Comparison of ENCODE assay signal across 33 mouse cellular contexts in genomic region chrX:159169200-159169599, GRCm38 (mm10).
"Had no signal": no experiment of that assay in that cellular context is flagged by ENCODE, and none has a peak within 500 bp of the region (broad histone marks: within the 10 kb centered on the region; RNA-seq: fewer than 3 reads in every experiment).

No protein-coding gene starts in this region.

- H3K27ac ChIP-seq: heart, adult 2 months; heart, embryonic 10.5 days; heart, embryonic 13.5 days; heart, embryonic 15.5 days; hindbrain, embryonic 10.5 days; hindbrain, embryonic 12.5 days; hindbrain, embryonic 13.5 days; hindbrain, embryonic 14.5 days; hindbrain, embryonic 15.5 days; hindbrain, postnatal 0 days; intestine, embryonic 15.5 days; kidney, postnatal 0 days; layer of hippocampus, adult 2 months; left cerebral cortex, adult 2 months had no signal

- H3K4me1 ChIP-seq: heart, embryonic 10.5 days; heart, embryonic 15.5 days; hindbrain, embryonic 10.5 days; hindbrain, embryonic 12.5 days; hindbrain, embryonic 13.5 days; hindbrain, embryonic 15.5 days; intestine, embryonic 15.5 days had no signal

- ATAC-seq: hindbrain, embryonic 16.5 days; hindbrain, postnatal 0 days; inflammation-experienced regulatory T-cells, adult 6 months; intestine, embryonic 15.5 days; intestine, embryonic 16.5 days; intestine, postnatal 0 days had no signal

- H3K4me3 ChIP-seq: heart, adult 2 months; heart, embryonic 10.5 days; heart, embryonic 12.5 days; heart, embryonic 13.5 days; heart, embryonic 15.5 days; hindbrain, embryonic 10.5 days; hindbrain, embryonic 12.5 days; hindbrain, embryonic 13.5 days; hindbrain, embryonic 15.5 days; intestine, embryonic 15.5 days; layer of hippocampus, adult 2 months; left cerebral cortex, adult 2 months had no signal

- H3K27me3 ChIP-seq: heart, embryonic 12.5 days; heart, embryonic 13.5 days; heart, embryonic 15.5 days; hindbrain, embryonic 12.5 days; hindbrain, embryonic 15.5 days; intestine, embryonic 15.5 days had no signal

- H3K4me2 ChIP-seq: heart, embryonic 11.5 days; heart, embryonic 12.5 days; heart, embryonic 13.5 days; heart, embryonic 15.5 days; hindbrain, embryonic 12.5 days; hindbrain, embryonic 13.5 days; hindbrain, embryonic 14.5 days; hindbrain, embryonic 15.5 days; intestine, embryonic 15.5 days had no signal

- DNase-seq: heart, adult 2 months; heart, postnatal 10 days; heart, postnatal 14 days; heart, postnatal 36 days; heart, postnatal 4 days; kidney, adult 11 months; kidney, adult 18-20 months; kidney, adult 2 months; kidney, postnatal 10 days; kidney, postnatal 25 days; kidney, postnatal 36 days; kidney, postnatal 4 days; layer of hippocampus, adult 9-11 months; layer of hippocampus, postnatal 36 days had no signal

- H3K9me3 ChIP-seq: heart, embryonic 10.5 days; heart, embryonic 12.5 days; heart, embryonic 13.5 days; heart, embryonic 15.5 days; hindbrain, embryonic 10.5 days; hindbrain, embryonic 12.5 days; hindbrain, embryonic 13.5 days; hindbrain, embryonic 15.5 days; intestine, embryonic 15.5 days had no signal

- H3K36me3 ChIP-seq: heart, embryonic 10.5 days; heart, embryonic 12.5 days; heart, embryonic 13.5 days; heart, embryonic 15.5 days; hindbrain, embryonic 10.5 days; hindbrain, embryonic 12.5 days; hindbrain, embryonic 13.5 days; hindbrain, embryonic 15.5 days; intestine, embryonic 15.5 days had no signal

- H3K9ac ChIP-seq: heart, embryonic 12.5 days; heart, embryonic 13.5 days; heart, embryonic 15.5 days; hindbrain, embryonic 12.5 days; hindbrain, embryonic 13.5 days; hindbrain, embryonic 14.5 days; hindbrain, embryonic 15.5 days; intestine, embryonic 15.5 days had no signal
